Mouse (Mus musculus): ENCODE results near the gene Zfp503. TPM values are rescaled to one million over a fixed set of nuclear protein-coding genes. Genes with fewer than 3 reads are reported as not detected.

Gene Zfp503
- polyA plus RNA-seq, 1 experiment from 2014 or later = 8.0 TPM

- Histone ChIP-seq H3K9me3 (ENCODE audit: control insufficient read depth, low read length) (no peaks in the 10 kb centered on the region), H3K9ac (ENCODE audit: low read depth, low read length) (peak overlapping the region; percentile 47), H3K27me3 (replicated peaks; ENCODE audit: control insufficient read depth, insufficient read depth, low read length) (peaks cover 9% of the 10 kb centered on the region), H3K4me3 (ENCODE audit: low read length) (peak overlapping the region; percentile 75), H3K36me3 (ENCODE audit: control insufficient read depth, insufficient read depth, low read length) (no peaks in the 10 kb centered on the region), H3K27ac (ENCODE audit: low read depth, low read length) (peak overlapping the region; percentile 71), H3K4me1 (ENCODE audit: control insufficient read depth, insufficient read depth, low read depth, low read length) (peaks cover 38% of the 10 kb centered on the region), H3K4me2 (ENCODE audit: low read length) (peak overlapping the region; percentile 84)
- WGBS = under 1% methylated on average over 26 of the region's 26 CpGs
- peak; percentile 8; the same call in 1 of the 2 replicates for ATAC-seq
These were observed 667 bp downstream of the Zfp503 start for GRCm38 (mm10) chr14:21988577-21989290.

GRCm38 (mm10) chr14:21987660-21988576 is 1.5 kb downstream of the Zfp503 start:
- no peaks in the 10 kb centered on the region for H3K9me3 ChIP-seq (ENCODE audit: control insufficient read depth, low read length)
- peak overlapping the region; percentile 84 for H3K4me2 ChIP-seq (ENCODE audit: low read length)
- WGBS = under 1% methylated on average over 64 of the region's 74 CpGs
- peak overlapping the region; percentile 92 for H3K27ac ChIP-seq (ENCODE audit: low read depth, low read length)
- no peaks in the 10 kb centered on the region for H3K36me3 ChIP-seq (ENCODE audit: control insufficient read depth, insufficient read depth, low read length)
- H3K27me3 ChIP-seq (replicated peaks; ENCODE audit: control insufficient read depth, insufficient read depth, low read length) = peaks cover 8% of the 10 kb centered on the region
- peak; percentile 87 for ATAC-seq
- H3K4me3 ChIP-seq (ENCODE audit: low read length) = peak overlapping the region; percentile 75
- H3K4me1 ChIP-seq (ENCODE audit: control insufficient read depth, insufficient read depth, low read depth, low read length) = peaks cover 44% of the 10 kb centered on the region
- H3K9ac ChIP-seq (ENCODE audit: low read depth, low read length) = peak overlapping the region; percentile 83

- Histone ChIP-seq H3K4me1 (ENCODE audit: control insufficient read depth, insufficient read depth, low read depth, low read length) (peaks cover 48% of the 10 kb centered on the region), H3K9me3 (ENCODE audit: control insufficient read depth, low read length) (no peaks in the 10 kb centered on the region), H3K27me3 (replicated peaks; ENCODE audit: control insufficient read depth, insufficient read depth, low read length) (peaks cover 8% of the 10 kb centered on the region), H3K9ac (ENCODE audit: low read depth, low read length) (peak overlapping the region; percentile 83), H3K4me3 (ENCODE audit: low read length) (peak overlapping the region; percentile 75), H3K27ac (ENCODE audit: low read depth, low read length) (peak overlapping the region; percentile 92), H3K36me3 (ENCODE audit: control insufficient read depth, insufficient read depth, low read length) (no peaks in the 10 kb centered on the region), H3K4me2 (ENCODE audit: low read length) (peak overlapping the region; percentile 84)
- WGBS = under 1% methylated on average over 41 of the region's 61 CpGs
- peak; percentile 34 for ATAC-seq
These were observed 2.4 kb downstream of the Zfp503 start for GRCm38 (mm10) chr14:21986733-21987659.

GRCm38 (mm10) chr14:21985981-21986732 is 3.2 kb downstream of the Zfp503 start:
- Histone ChIP-seq H3K4me1 (ENCODE audit: control insufficient read depth, insufficient read depth, low read depth, low read length) (peaks cover 46% of the 10 kb centered on the region), H3K9me3 (ENCODE audit: control insufficient read depth, low read length) (no peaks in the 10 kb centered on the region), H3K9ac (ENCODE audit: low read depth, low read length) (peak overlapping the region; percentile 83), H3K27ac (ENCODE audit: low read depth, low read length) (peak overlapping the region; percentile 92), H3K27me3 (replicated peaks; ENCODE audit: control insufficient read depth, insufficient read depth, low read length) (peaks cover 4% of the 10 kb centered on the region; the same call in 1 of the 2 replicates), H3K36me3 (ENCODE audit: control insufficient read depth, insufficient read depth, low read length) (no peaks in the 10 kb centered on the region), H3K4me2 (ENCODE audit: low read length) (peak overlapping the region; percentile 84), H3K4me3 (ENCODE audit: low read length) (peak overlapping the region; percentile 75)
- WGBS = under 1% methylated on average over 51 of the region's 62 CpGs
- no peak for ATAC-seq

GRCm38 (mm10) chr14:21985426-21985931 is 3.9 kb downstream of the Zfp503 start:
- H3K4me1 ChIP-seq (ENCODE audit: control insufficient read depth, insufficient read depth, low read depth, low read length) = peaks cover 40% of the 10 kb centered on the region
- ATAC-seq = no peak
- under 1% methylated on average over 29 of the region's 37 CpGs for WGBS

GRCm38 (mm10) chr14:21984757-21985425 is 4.5 kb downstream of the Zfp503 start:
- Histone ChIP-seq H3K4me2 (ENCODE audit: low read length) (peak overlapping the region; percentile 84), H3K36me3 (ENCODE audit: control insufficient read depth, insufficient read depth, low read length) (no peaks in the 10 kb centered on the region), H3K27ac (ENCODE audit: low read depth, low read length) (peak overlapping the region; percentile 92), H3K9me3 (ENCODE audit: control insufficient read depth, low read length) (no peaks in the 10 kb centered on the region), H3K27me3 (replicated peaks; ENCODE audit: control insufficient read depth, insufficient read depth, low read length) (no peaks in the 10 kb centered on the region), H3K4me3 (ENCODE audit: low read length) (peak overlapping the region; percentile 75), H3K9ac (ENCODE audit: low read depth, low read length) (peak overlapping the region; percentile 83), H3K4me1 (ENCODE audit: control insufficient read depth, insufficient read depth, low read depth, low read length) (peaks cover 40% of the 10 kb centered on the region)
- ATAC-seq = no peak
- 3% methylated on average over 49 of the region's 49 CpGs for WGBS

More at GRCm38 (mm10) chr14:21985426-21985931, 3.9 kb downstream of the Zfp503 start:
- Histone ChIP-seq H3K27ac (ENCODE audit: low read depth, low read length) (peak overlapping the region; percentile 92), H3K4me3 (ENCODE audit: low read length) (peak overlapping the region; percentile 75), H3K36me3 (ENCODE audit: control insufficient read depth, insufficient read depth, low read length) (no peaks in the 10 kb centered on the region), H3K27me3 (replicated peaks; ENCODE audit: control insufficient read depth, insufficient read depth, low read length) (peaks cover 3% of the 10 kb centered on the region; the same call in 1 of the 2 replicates), H3K9me3 (ENCODE audit: control insufficient read depth, low read length) (no peaks in the 10 kb centered on the region), H3K9ac (ENCODE audit: low read depth, low read length) (peak overlapping the region; percentile 83), H3K4me2 (ENCODE audit: low read length) (peak overlapping the region; percentile 84)

GRCm38 (mm10) chr14:21983950-21984730 is 5.3 kb downstream of the Zfp503 start:
- H3K4me2 ChIP-seq (ENCODE audit: low read length) = peak overlapping the region; percentile 84
- H3K4me3 ChIP-seq (ENCODE audit: low read length) = peak overlapping the region; percentile 75
- no peaks in the 10 kb centered on the region for H3K9me3 ChIP-seq (ENCODE audit: control insufficient read depth, low read length)
- H3K36me3 ChIP-seq (ENCODE audit: control insufficient read depth, insufficient read depth, low read length) = no peaks in the 10 kb centered on the region
- peaks cover 33% of the 10 kb centered on the region for H3K4me1 ChIP-seq (ENCODE audit: control insufficient read depth, insufficient read depth, low read depth, low read length)
- peak overlapping the region; percentile 92 for H3K27ac ChIP-seq (ENCODE audit: low read depth, low read length)
- 11% methylated on average over 18 of the region's 18 CpGs for WGBS
- ATAC-seq = no peak
- H3K9ac ChIP-seq (ENCODE audit: low read depth, low read length) = peak overlapping the region; percentile 83
- H3K27me3 ChIP-seq (replicated peaks; ENCODE audit: control insufficient read depth, insufficient read depth, low read length) = no peaks in the 10 kb centered on the region
